23 mouse cellular contexts compared by ENCODE assay signal in the genomic region with DNA sequence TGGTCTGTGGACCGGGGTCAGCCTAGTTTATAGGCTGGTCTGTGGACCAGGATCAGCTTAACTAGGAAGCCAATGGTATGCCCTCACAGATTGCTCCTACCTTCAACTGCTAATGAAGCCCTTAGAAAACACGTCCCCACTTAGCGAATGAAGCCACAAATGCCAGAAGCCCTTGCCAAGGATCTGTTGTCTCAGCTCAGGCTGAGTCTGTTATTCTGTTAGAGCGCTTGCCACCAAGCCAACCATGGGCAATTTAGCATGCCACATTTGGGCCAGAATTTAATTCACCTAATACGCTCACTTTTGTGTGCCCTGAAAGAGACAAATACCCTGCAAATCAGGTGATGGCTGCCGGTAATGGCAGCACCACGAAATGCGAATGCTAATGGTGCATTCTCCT. TPM values are rescaled to one million over a fixed set of nuclear protein-coding genes. Genes with fewer than 3 reads are reported as not detected.
DNase-seq lines count a peak whose midpoint lies in the region; ATAC-seq and TF ChIP-seq lines count a peak whose summit lies in the region.
"Had no signal": no experiment of that assay in that cellular context is flagged by ENCODE, and none has a peak within 500 bp of the region (broad histone marks: within the 10 kb centered on the region; RNA-seq: fewer than 3 reads in every experiment).

No protein-coding gene starts in this region.

- peak; percentile 48; the same call in 1 of the 2 replicates for ATAC-seq in hindbrain, embryonic 16.5 days
- no peak for ATAC-seq in hindbrain, embryonic 12.5 days (ENCODE audit: low FRiP score)
- ATAC-seq in midbrain, postnatal 0 days (ENCODE audit: low FRiP score): no peak
- no peak for ATAC-seq in midbrain, embryonic 13.5 days
- peak; percentile 27 for ATAC-seq in forebrain, postnatal 0 days
- ATAC-seq: activated CD4-positive, CD25-positive, alpha-beta regulatory T cell, adult 4 months; intestine, embryonic 15.5 days; Patski had no signal

- DNase-seq in cerebellum, postnatal 14 days: peak; percentile 39 to 53
- DNase-seq in cerebellum, adult 8-10 months: no peak
- DNase-seq in midbrain, postnatal 0 days (ENCODE audit: low spot score): peak; percentile 54
- peak; percentile 62 for DNase-seq in forebrain, postnatal 0 days
- DNase-seq in urinary bladder, postnatal 25 days (ENCODE audit: low spot score): no peak
- DNase-seq: adrenal gland, postnatal 14 days; cerebellum, adult 18-20 months; cerebellum, postnatal 36 days; gastrocnemius, postnatal 10 days; heart, adult 2 months; kidney, adult 18-20 months had no signal

- H3K9ac ChIP-seq in hindbrain, embryonic 16.5 days (ENCODE audit: low read depth, low read length): no peak overlapping the region
- no peak overlapping the region for H3K9ac ChIP-seq in hindbrain, embryonic 12.5 days
- H3K9ac ChIP-seq in midbrain, postnatal 0 days (replicated peaks; ENCODE audit: low read length, poor library complexity, severe bottlenecking): no peak overlapping the region
- no peak overlapping the region for H3K9ac ChIP-seq in midbrain, embryonic 13.5 days (replicated peaks)
- H3K9ac ChIP-seq in forebrain, postnatal 0 days: no peak overlapping the region
- H3K9ac ChIP-seq: embryonic facial prominence, embryonic 13.5 days; intestine, embryonic 15.5 days had no signal

- TF ChIP-seq CTCF in midbrain, postnatal 0 days (IDR thresholded peaks at IDR 0.05): no peak
- no peak for TF ChIP-seq CTCF in forebrain, postnatal 0 days (IDR thresholded peaks at IDR 0.05; ENCODE audit: low read depth)

- no peaks in the 10 kb centered on the region for H3K27me3 ChIP-seq in hindbrain, embryonic 16.5 days (replicated peaks; ENCODE audit: control insufficient read depth, insufficient read depth, low read length)
- no peaks in the 10 kb centered on the region for H3K27me3 ChIP-seq in hindbrain, embryonic 12.5 days
- no peaks in the 10 kb centered on the region for H3K27me3 ChIP-seq in midbrain, postnatal 0 days (ENCODE audit: insufficient read depth, low read length)
- no peaks in the 10 kb centered on the region for H3K27me3 ChIP-seq in midbrain, embryonic 13.5 days
- no peaks in the 10 kb centered on the region for H3K27me3 ChIP-seq in forebrain, postnatal 0 days (ENCODE audit: insufficient read depth, low read length)
- H3K27me3 ChIP-seq: embryonic facial prominence, embryonic 13.5 days; intestine, embryonic 15.5 days; Patski had no signal

- H3K9me3 ChIP-seq in hindbrain, embryonic 16.5 days (ENCODE audit: control insufficient read depth, low read length): no peaks in the 10 kb centered on the region
- no peaks in the 10 kb centered on the region for H3K9me3 ChIP-seq in hindbrain, embryonic 12.5 days (replicated peaks)
- H3K9me3 ChIP-seq in midbrain, postnatal 0 days (ENCODE audit: low read length): no peaks in the 10 kb centered on the region
- H3K9me3 ChIP-seq in midbrain, embryonic 13.5 days: no peaks in the 10 kb centered on the region
- H3K9me3 ChIP-seq in forebrain, postnatal 0 days (ENCODE audit: low read length): no peaks in the 10 kb centered on the region
- H3K9me3 ChIP-seq: embryonic facial prominence, embryonic 13.5 days; hindbrain, embryonic 10.5 days; intestine, embryonic 15.5 days had no signal

- WGBS in hindbrain, embryonic 16.5 days: 74% methylated on average over 8 of the region's 8 CpGs
- WGBS in hindbrain, embryonic 12.5 days: 82% methylated on average over 8 of the region's 8 CpGs
- whole genome bisulfite sequencing in midbrain, postnatal 0 days: 76% methylated on average over 8 of the region's 8 CpGs
- 85% methylated on average over 8 of the region's 8 CpGs for WGBS in midbrain, embryonic 13.5 days
- WGBS in forebrain, postnatal 0 days: 37% methylated on average over 8 of the region's 8 CpGs

- peaks cover 4% of the 10 kb centered on the region for H3K4me1 ChIP-seq in hindbrain, embryonic 16.5 days (ENCODE audit: control insufficient read depth, insufficient read depth, low read depth, low read length)
- H3K4me1 ChIP-seq in hindbrain, embryonic 12.5 days: peaks cover 17% of the 10 kb centered on the region
- no peaks in the 10 kb centered on the region for H3K4me1 ChIP-seq in midbrain, postnatal 0 days (ENCODE audit: insufficient read depth, low read length)
- peaks cover 24% of the 10 kb centered on the region for H3K4me1 ChIP-seq in midbrain, embryonic 13.5 days (replicated peaks)
- H3K4me1 ChIP-seq in forebrain, postnatal 0 days (ENCODE audit: insufficient read depth): 0 out of 2 replicates have a peak, but pooled peaks cover 9% of the 10 kb centered on the region

- H3K36me3 ChIP-seq in hindbrain, embryonic 16.5 days (ENCODE audit: control insufficient read depth, insufficient read depth, low read length): no peaks in the 10 kb centered on the region
- H3K36me3 ChIP-seq in hindbrain, embryonic 12.5 days: no peaks in the 10 kb centered on the region
- no peaks in the 10 kb centered on the region for H3K36me3 ChIP-seq in midbrain, postnatal 0 days (ENCODE audit: insufficient read depth, low read length)
- H3K36me3 ChIP-seq in midbrain, embryonic 13.5 days: no peaks in the 10 kb centered on the region
- H3K36me3 ChIP-seq in forebrain, postnatal 0 days (ENCODE audit: insufficient read depth): no peaks in the 10 kb centered on the region
- H3K36me3 ChIP-seq: embryonic facial prominence, embryonic 13.5 days; hindbrain, embryonic 10.5 days; intestine, embryonic 15.5 days had no signal

- H3K4me3 ChIP-seq in hindbrain, embryonic 16.5 days (ENCODE audit: low read length): no peak overlapping the region
- no peak overlapping the region for H3K4me3 ChIP-seq in hindbrain, embryonic 12.5 days
- H3K4me3 ChIP-seq in midbrain, postnatal 0 days (ENCODE audit: low read depth, low read length): no peak overlapping the region
- no peak overlapping the region for H3K4me3 ChIP-seq in midbrain, embryonic 13.5 days (replicated peaks)
- H3K4me3 ChIP-seq in forebrain, postnatal 0 days (ENCODE audit: low read depth, low read length): no peak overlapping the region
- H3K4me3 ChIP-seq: embryonic facial prominence, embryonic 13.5 days; heart, adult 2 months; hindbrain, embryonic 10.5 days; intestine, embryonic 15.5 days had no signal

- H3K4me2 ChIP-seq in hindbrain, embryonic 16.5 days (ENCODE audit: low read length): no peak overlapping the region
- no peak overlapping the region for H3K4me2 ChIP-seq in hindbrain, embryonic 12.5 days (replicated peaks)
- no peak overlapping the region for H3K4me2 ChIP-seq in midbrain, postnatal 0 days (ENCODE audit: low read depth, low read length, poor library complexity, severe bottlenecking)
- H3K4me2 ChIP-seq in midbrain, embryonic 13.5 days (replicated peaks): no peak overlapping the region
- H3K4me2 ChIP-seq in forebrain, postnatal 0 days (ENCODE audit: low read depth): no peak overlapping the region
- H3K4me2 ChIP-seq: embryonic facial prominence, embryonic 13.5 days; heart, embryonic 11.5 days; intestine, embryonic 15.5 days had no signal

- H3K27ac ChIP-seq in hindbrain, embryonic 16.5 days (ENCODE audit: low read depth, low read length): no peak overlapping the region
- H3K27ac ChIP-seq in hindbrain, embryonic 12.5 days: no peak overlapping the region
- no peak overlapping the region for H3K27ac ChIP-seq in midbrain, postnatal 0 days (ENCODE audit: low read depth, low read length)
- no peak overlapping the region for H3K27ac ChIP-seq in midbrain, embryonic 13.5 days
- no peak overlapping the region for H3K27ac ChIP-seq in forebrain, postnatal 0 days (ENCODE audit: low read depth, low read length)
- H3K27ac ChIP-seq: embryonic facial prominence, embryonic 13.5 days; heart, adult 2 months; hindbrain, embryonic 10.5 days; intestine, embryonic 15.5 days had no signal

RNA-seq across cellular contexts. Expression of a gene that starts 20.4 kb away (rescaled TPM):
- 1.4 and 1.6 TPM in 2 replicates for polyA plus RNA-seq in hindbrain, embryonic 16.5 days (2015; fragmentation: Nextera tagmentation; extraction: Ambion mirVana)
- polyA plus RNA-seq in hindbrain, embryonic 12.5 days (2016; fragmentation: Nextera tagmentation; extraction: Ambion mirVana): 5.8 and 6.5 TPM in 2 replicates
- total RNA-seq in midbrain, postnatal 0 days (2014; rRNA removed): 5.5 and 8.1 TPM in 2 replicates
- polyA plus RNA-seq in midbrain, postnatal 0 days (2015; fragmentation: Nextera tagmentation; extraction: Ambion mirVana): 0.92 and 1.2 TPM in 2 replicates
- polyA plus RNA-seq in midbrain, embryonic 13.5 days (2015; fragmentation: Nextera tagmentation; extraction: Ambion mirVana): 2.4 and 2.5 TPM in 2 replicates
- 2.6 and 5.8 TPM in 2 replicates for total RNA-seq in forebrain, postnatal 0 days (2014; rRNA removed)
- 0.24 and 0.91 TPM in 2 replicates for polyA plus RNA-seq in forebrain, postnatal 0 days (2015; fragmentation: Nextera tagmentation; extraction: Ambion mirVana)
- total RNA-seq: MEL had no signal
- polyA plus RNA-seq: activated CD4-positive, CD25-positive, alpha-beta regulatory T cell, adult 4 months had no signal

RNA-seq across cellular contexts. Expression of a gene that starts 28.6 kb away (rescaled TPM):
- polyA plus RNA-seq in hindbrain, embryonic 16.5 days (2015; fragmentation: Nextera tagmentation; extraction: Ambion mirVana): 0.50 and 0.51 TPM in 2 replicates
- 0.52 and 0.55 TPM in 2 replicates for polyA plus RNA-seq in hindbrain, embryonic 12.5 days (2016; fragmentation: Nextera tagmentation; extraction: Ambion mirVana)
- 0.44 and 0.66 TPM in 2 replicates for total RNA-seq in midbrain, postnatal 0 days (2014; rRNA removed)
- 0.23 and 0.52 TPM in 2 replicates for polyA plus RNA-seq in midbrain, postnatal 0 days (2015; fragmentation: Nextera tagmentation; extraction: Ambion mirVana)
- 0.37 and 0.63 TPM in 2 replicates for polyA plus RNA-seq in midbrain, embryonic 13.5 days (2015; fragmentation: Nextera tagmentation; extraction: Ambion mirVana)
- 0.62 and 1.3 TPM in 2 replicates for total RNA-seq in forebrain, postnatal 0 days (2014; rRNA removed)
- 0.29 and 0.39 TPM in 2 replicates for polyA plus RNA-seq in forebrain, postnatal 0 days (2015; fragmentation: Nextera tagmentation; extraction: Ambion mirVana)
- total RNA-seq: gastrocnemius, postnatal 10 days; heart, postnatal 25 days; MEL had no signal
- polyA plus RNA-seq: activated CD4-positive, CD25-positive, alpha-beta regulatory T cell, adult 4 months; C2C12; heart, adult 2 months had no signal

Comparison
In these comparisons a context has a peak if more than half of its experiments do, and no peak if none do; other contexts are left out.
1. DNase-seq: peak in cerebellum, postnatal 14 days (2 of 2), midbrain, postnatal 0 days (single experiment) and forebrain, postnatal 0 days (single experiment); none in cerebellum, adult 8-10 months (single experiment) and urinary bladder, postnatal 25 days (single experiment).
2. ATAC-seq: peak in hindbrain, embryonic 16.5 days (single experiment) and forebrain, postnatal 0 days (single experiment); none in hindbrain, embryonic 12.5 days (single experiment), midbrain, postnatal 0 days (single experiment) and midbrain, embryonic 13.5 days (single experiment).